Mouse (Mus musculus): ENCODE data around the gene Tab1. TPM values are rescaled to one million over a fixed set of nuclear protein-coding genes. Genes with fewer than 3 reads are reported as not detected.
"Not testable (repeated sequence)": the region's sequence is repeated elsewhere in the genome, so short reads cannot be mapped to it uniquely, and the experiment has no call there.

The Tab1 gene
- polyA plus RNA-seq, 1 experiment from 2014 or later: 28.0 TPM

GRCm38 (mm10) chr15:80115866-80116794 is 16.8 kb upstream of the Tab1 start:
- WGBS: 65% methylated on average over 13 of the region's 13 CpGs
- peak overlapping the region; percentile 21; the same call in 1 of the 2 replicates for H3K4me2 ChIP-seq (ENCODE audit: low read length)
- ATAC-seq (ENCODE audit: insufficient number of reproducible peaks, insufficient read depth, low FRiP score, low read depth): no peak

GRCm38 (mm10) chr15:80117154-80117553 is 15.8 kb upstream of the Tab1 start:
- H3K27me3 ChIP-seq (ENCODE audit: control insufficient read depth, insufficient read depth, low read length): no peaks in the 10 kb centered on the region
- no peak for ATAC-seq (ENCODE audit: insufficient number of reproducible peaks, insufficient read depth, low FRiP score, low read depth)
- H3K9ac ChIP-seq (ENCODE audit: low read length): no peak overlapping the region
- no peak overlapping the region for H3K27ac ChIP-seq (replicated peaks in 1 of 2; ENCODE audit: control insufficient read depth in 1 of 2, insufficient read depth in 1 of 2, low read depth in 2 of 2, low read length in 2 of 2)
- H3K36me3 ChIP-seq (ENCODE audit: control insufficient read depth, insufficient read depth, low read length): no peaks in the 10 kb centered on the region
- WGBS: 47% methylated on average over 8 of the region's 8 CpGs
- no peaks in the 10 kb centered on the region for H3K9me3 ChIP-seq (ENCODE audit: control insufficient read depth, low read length)
- H3K4me1 ChIP-seq (ENCODE audit: control insufficient read depth in 2 of 2, insufficient read depth in 2 of 2, low read length in 2 of 2): no peaks in the 10 kb centered on the region
- no peak overlapping the region for H3K4me3 ChIP-seq (ENCODE audit: control insufficient read depth in 1 of 2, insufficient read depth in 1 of 2, low read depth in 1 of 2, low read length in 2 of 2)
- H3K4me2 ChIP-seq (ENCODE audit: low read length): no peak overlapping the region

More at GRCm38 (mm10) chr15:80115866-80116794, 16.8 kb upstream of the Tab1 start:
- no peaks in the 10 kb centered on the region for H3K4me1 ChIP-seq (ENCODE audit: control insufficient read depth in 2 of 2, insufficient read depth in 2 of 2, low read length in 2 of 2)
- no peaks in the 10 kb centered on the region for H3K36me3 ChIP-seq (ENCODE audit: control insufficient read depth, insufficient read depth, low read length)
- no peaks in the 10 kb centered on the region for H3K27me3 ChIP-seq (ENCODE audit: control insufficient read depth, insufficient read depth, low read length)
- H3K4me3 ChIP-seq (ENCODE audit: control insufficient read depth in 1 of 2, insufficient read depth in 1 of 2, low read depth in 1 of 2, low read length in 2 of 2): no peak overlapping the region; a peak in 1 of 4 replicates
- no peak overlapping the region for H3K27ac ChIP-seq (replicated peaks in 1 of 2; ENCODE audit: control insufficient read depth in 1 of 2, insufficient read depth in 1 of 2, low read depth in 2 of 2, low read length in 2 of 2)
- no peaks in the 10 kb centered on the region for H3K9me3 ChIP-seq (ENCODE audit: control insufficient read depth, low read length)
- H3K9ac ChIP-seq (ENCODE audit: low read length): no peak overlapping the region

GRCm38 (mm10) chr15:80119076-80119475 is 13.9 kb upstream of the Tab1 start:
- H3K4me3 ChIP-seq (ENCODE audit: control insufficient read depth in 1 of 2, insufficient read depth in 1 of 2, low read depth in 1 of 2, low read length in 2 of 2): no peak overlapping the region
- 84% methylated on average over 6 of the region's 6 CpGs for WGBS
- no peaks in the 10 kb centered on the region for H3K27me3 ChIP-seq (ENCODE audit: control insufficient read depth, insufficient read depth, low read length)
- ATAC-seq (ENCODE audit: insufficient number of reproducible peaks, insufficient read depth, low FRiP score, low read depth): no peak
- no peak overlapping the region for H3K4me2 ChIP-seq (ENCODE audit: low read length)
- H3K9ac ChIP-seq (ENCODE audit: low read length): no peak overlapping the region
- no peaks in the 10 kb centered on the region for H3K4me1 ChIP-seq (ENCODE audit: control insufficient read depth in 2 of 2, insufficient read depth in 2 of 2, low read length in 2 of 2)
- no peaks in the 10 kb centered on the region for H3K36me3 ChIP-seq (ENCODE audit: control insufficient read depth, insufficient read depth, low read length)
- no peaks in the 10 kb centered on the region for H3K9me3 ChIP-seq (ENCODE audit: control insufficient read depth, low read length)
- H3K27ac ChIP-seq (replicated peaks in 1 of 2; ENCODE audit: control insufficient read depth in 1 of 2, insufficient read depth in 1 of 2, low read depth in 2 of 2, low read length in 2 of 2): no peak overlapping the region

GRCm38 (mm10) chr15:80121721-80122325 is 11.1 kb upstream of the Tab1 start:
- no peak; the same call in 1 of the 2 replicates for ATAC-seq (ENCODE audit: insufficient number of reproducible peaks, insufficient read depth, low FRiP score, low read depth)
- 89% methylated on average over 9 of the region's 9 CpGs for WGBS
- H3K36me3 ChIP-seq (ENCODE audit: control insufficient read depth, insufficient read depth, low read length): no peaks in the 10 kb centered on the region

GRCm38 (mm10) chr15:80122431-80122830 is 10.5 kb upstream of the Tab1 start:
- not testable (repeated sequence) for H3K36me3 ChIP-seq (ENCODE audit: control insufficient read depth, insufficient read depth, low read length); H3K9ac ChIP-seq (ENCODE audit: low read length); H3K4me1 ChIP-seq (ENCODE audit: control insufficient read depth in 2 of 2, insufficient read depth in 2 of 2, low read length in 2 of 2); H3K9me3 ChIP-seq (ENCODE audit: control insufficient read depth, low read length); H3K27me3 ChIP-seq (ENCODE audit: control insufficient read depth, insufficient read depth, low read length); H3K4me3 ChIP-seq (ENCODE audit: control insufficient read depth in 1 of 2, insufficient read depth in 1 of 2, low read depth in 1 of 2, low read length in 2 of 2); H3K27ac ChIP-seq (replicated peaks in 1 of 2; ENCODE audit: control insufficient read depth in 1 of 2, insufficient read depth in 1 of 2, low read depth in 2 of 2, low read length in 2 of 2); ATAC-seq (ENCODE audit: insufficient number of reproducible peaks, insufficient read depth, low FRiP score, low read depth); H3K4me2 ChIP-seq (ENCODE audit: low read length)
- 89% methylated on average over 6 of the region's 6 CpGs for WGBS

More at GRCm38 (mm10) chr15:80121721-80122325, 11.1 kb upstream of the Tab1 start:
- Histone ChIP-seq H3K4me1 (ENCODE audit: control insufficient read depth in 2 of 2, insufficient read depth in 2 of 2, low read length in 2 of 2) (no peaks in the 10 kb centered on the region), H3K27ac (replicated peaks in 1 of 2; ENCODE audit: control insufficient read depth in 1 of 2, insufficient read depth in 1 of 2, low read depth in 2 of 2, low read length in 2 of 2) (no peak overlapping the region), H3K9me3 (ENCODE audit: control insufficient read depth, low read length) (no peaks in the 10 kb centered on the region), H3K27me3 (ENCODE audit: control insufficient read depth, insufficient read depth, low read length) (no peaks in the 10 kb centered on the region), H3K4me2 (ENCODE audit: low read length) (no peak overlapping the region), H3K9ac (ENCODE audit: low read length) (no peak overlapping the region), H3K4me3 (ENCODE audit: control insufficient read depth in 1 of 2, insufficient read depth in 1 of 2, low read depth in 1 of 2, low read length in 2 of 2) (no peak overlapping the region)

- Histone ChIP-seq H3K9ac (ENCODE audit: low read length) (no peak overlapping the region), H3K9me3 (ENCODE audit: control insufficient read depth, low read length) (no peaks in the 10 kb centered on the region), H3K4me3 (ENCODE audit: control insufficient read depth in 1 of 2, insufficient read depth in 1 of 2, low read depth in 1 of 2, low read length in 2 of 2) (no peak overlapping the region), H3K27me3 (ENCODE audit: control insufficient read depth, insufficient read depth, low read length) (no peaks in the 10 kb centered on the region), H3K36me3 (ENCODE audit: control insufficient read depth, insufficient read depth, low read length) (no peaks in the 10 kb centered on the region), H3K4me2 (ENCODE audit: low read length) (no peak overlapping the region), H3K27ac (replicated peaks in 1 of 2; ENCODE audit: control insufficient read depth in 1 of 2, insufficient read depth in 1 of 2, low read depth in 2 of 2, low read length in 2 of 2) (no peak overlapping the region), H3K4me1 (ENCODE audit: control insufficient read depth in 2 of 2, insufficient read depth in 2 of 2, low read length in 2 of 2) (0 out of 4 replicates have a peak, but pooled peaks cover 0 to 3% of the 10 kb centered on the region in 2 experiments)
- WGBS: 79% methylated on average over 4 of the region's 4 CpGs
- ATAC-seq (ENCODE audit: insufficient number of reproducible peaks, insufficient read depth, low FRiP score, low read depth): no peak
Measured at GRCm38 (mm10) chr15:80124651-80125050, 8.3 kb upstream of the Tab1 start.

GRCm38 (mm10) chr15:80127191-80127590 is 5.7 kb upstream of the Tab1 start:
- Histone ChIP-seq H3K27ac (replicated peaks in 1 of 2; ENCODE audit: control insufficient read depth in 1 of 2, insufficient read depth in 1 of 2, low read depth in 2 of 2, low read length in 2 of 2) (no peak overlapping the region), H3K4me1 (ENCODE audit: control insufficient read depth in 2 of 2, insufficient read depth in 2 of 2, low read length in 2 of 2) (0 out of 4 replicates have a peak, but pooled peaks cover 0 to 3% of the 10 kb centered on the region in 2 experiments), H3K4me2 (ENCODE audit: low read length) (no peak overlapping the region), H3K9me3 (ENCODE audit: control insufficient read depth, low read length) (no peaks in the 10 kb centered on the region), H3K4me3 (ENCODE audit: control insufficient read depth in 1 of 2, insufficient read depth in 1 of 2, low read depth in 1 of 2, low read length in 2 of 2) (no peak overlapping the region), H3K36me3 (ENCODE audit: control insufficient read depth, insufficient read depth, low read length) (no peaks in the 10 kb centered on the region), H3K27me3 (ENCODE audit: control insufficient read depth, insufficient read depth, low read length) (no peaks in the 10 kb centered on the region), H3K9ac (ENCODE audit: low read length) (no peak overlapping the region)
- ATAC-seq (ENCODE audit: insufficient number of reproducible peaks, insufficient read depth, low FRiP score, low read depth): no peak
- WGBS: 50% methylated on average over 1 of the region's 1 CpGs
